ENCODE assay signal across 25 mouse cellular contexts in the genomic region with DNA sequence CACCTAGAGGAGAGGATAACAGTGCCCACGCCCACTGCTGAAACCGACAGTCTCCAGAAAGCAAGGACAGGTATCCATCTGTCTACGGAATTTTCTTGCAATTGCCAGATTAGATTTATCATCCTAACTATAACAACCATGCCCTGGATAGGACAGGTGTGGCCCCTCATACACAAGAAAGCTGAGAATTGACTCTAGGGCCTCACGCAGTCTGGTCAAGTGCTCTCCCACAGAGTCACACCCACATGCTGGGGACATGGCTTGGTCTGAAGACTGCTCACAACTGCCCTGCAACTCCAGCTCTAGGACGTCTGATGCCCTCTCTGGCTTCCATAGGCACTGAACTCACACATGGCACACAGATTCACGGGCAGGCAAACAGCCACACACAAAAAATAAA.
DNase-seq lines count a peak whose midpoint lies in the region; ATAC-seq and TF ChIP-seq lines count a peak whose summit lies in the region.
"Had no signal": no experiment of that assay in that cellular context is flagged by ENCODE, and none has a peak within 500 bp of the region (broad histone marks: within the 10 kb centered on the region; RNA-seq: fewer than 3 reads in every experiment).

No protein-coding gene starts in this region.

- no peak overlapping the region for H3K4me2 ChIP-seq in limb, embryonic 12.5 days
- H3K4me2 ChIP-seq in liver, embryonic 12.5 days, result no peak overlapping the region
- no peak overlapping the region for H3K4me2 ChIP-seq in liver, postnatal 0 days (ENCODE audit: low read depth, low read length)
- H3K4me2 ChIP-seq in liver, embryonic 14.5 days (ENCODE audit: low read depth), result no peak overlapping the region
- H3K4me2 ChIP-seq in liver, embryonic 16.5 days (ENCODE audit: low read depth, low read length), result no peak overlapping the region
- no peak overlapping the region for H3K4me2 ChIP-seq in hindbrain, postnatal 0 days (ENCODE audit: low read depth, low read length)
- H3K4me2 ChIP-seq: embryonic facial prominence, embryonic 13.5 days; embryonic facial prominence, embryonic 15.5 days; forebrain, embryonic 13.5 days; forebrain, embryonic 15.5 days had no signal

- WGBS in limb, embryonic 12.5 days, result 72% methylated on average over 6 of the region's 6 CpGs
- 75% methylated on average over 6 of the region's 6 CpGs for WGBS in limb, embryonic 10.5 days
- WGBS in liver, embryonic 12.5 days (ENCODE audit: insufficient replicate concordance), result 57% methylated on average over 6 of the region's 6 CpGs
- WGBS in liver, postnatal 0 days (ENCODE audit: insufficient replicate concordance), result 79% methylated on average over 6 of the region's 6 CpGs
- 53% methylated on average over 6 of the region's 6 CpGs for WGBS in liver, embryonic 14.5 days (ENCODE audit: insufficient replicate concordance)
- WGBS in liver, embryonic 16.5 days (ENCODE audit: insufficient replicate concordance), result 58% methylated on average over 6 of the region's 6 CpGs
- WGBS in hindbrain, postnatal 0 days, result 89% methylated on average over 6 of the region's 6 CpGs

- no peak for ATAC-seq in limb, embryonic 12.5 days (ENCODE audit: insufficient number of reproducible peaks, insufficient read depth, low FRiP score, low TSS enrichment, low read depth)
- peak; percentile 65 for ATAC-seq in liver, embryonic 12.5 days
- no peak for ATAC-seq in liver, postnatal 0 days
- peak; percentile 53; the same call in 1 of the 2 replicates for ATAC-seq in liver, embryonic 14.5 days (ENCODE audit: insufficient read depth)
- peak; percentile 30; the same call in 1 of the 2 replicates for ATAC-seq in liver, embryonic 16.5 days (ENCODE audit: low read depth)
- no peak for ATAC-seq in CD4-positive, CD25-positive, alpha-beta regulatory T cell, adult 4 months
- no peak for ATAC-seq in hindbrain, postnatal 0 days
- ATAC-seq: activated CD4-positive, CD25-positive, alpha-beta regulatory T cell, adult 4 months; forebrain, embryonic 13.5 days; forebrain, embryonic 15.5 days; forebrain, postnatal 0 days; Patski had no signal

- TF ChIP-seq EP300 in liver, postnatal 0 days (IDR thresholded peaks at IDR 0.05; ENCODE audit: low read depth), result no peak
- no peak for TF ChIP-seq EP300 in liver, embryonic 14.5 days (IDR thresholded peaks at IDR 0.05; ENCODE audit: low read depth)

- no peaks in the 10 kb centered on the region for H3K27me3 ChIP-seq in limb, embryonic 12.5 days
- H3K27me3 ChIP-seq in limb, embryonic 10.5 days (ENCODE audit: low read depth, poor library complexity, severe bottlenecking), result no peaks in the 10 kb centered on the region
- no peaks in the 10 kb centered on the region for H3K27me3 ChIP-seq in liver, embryonic 12.5 days (replicated peaks)
- no peaks in the 10 kb centered on the region for H3K27me3 ChIP-seq in liver, postnatal 0 days (ENCODE audit: insufficient read depth, low read length)
- H3K27me3 ChIP-seq in liver, embryonic 14.5 days (ENCODE audit: control insufficient read depth, insufficient read depth, low read length), result no peaks in the 10 kb centered on the region
- H3K27me3 ChIP-seq in liver, embryonic 16.5 days (ENCODE audit: control insufficient read depth, insufficient read depth, low read depth, low read length), result no peaks in the 10 kb centered on the region
- no peaks in the 10 kb centered on the region for H3K27me3 ChIP-seq in hindbrain, postnatal 0 days (ENCODE audit: insufficient read depth, low read length)
- H3K27me3 ChIP-seq: embryonic facial prominence, embryonic 13.5 days; embryonic facial prominence, embryonic 15.5 days; forebrain, embryonic 13.5 days; forebrain, embryonic 15.5 days; Patski had no signal

- peaks cover 28% of the 10 kb centered on the region for H3K4me1 ChIP-seq in limb, embryonic 12.5 days (replicated peaks)
- peaks cover 20% of the 10 kb centered on the region; the same call in 1 of the 2 replicates for H3K4me1 ChIP-seq in limb, embryonic 10.5 days
- peaks cover 35% of the 10 kb centered on the region for H3K4me1 ChIP-seq in liver, embryonic 12.5 days
- H3K4me1 ChIP-seq in liver, postnatal 0 days (ENCODE audit: insufficient read depth), result peaks cover 3% of the 10 kb centered on the region; the same call in 1 of the 2 replicates
- H3K4me1 ChIP-seq in liver, embryonic 14.5 days (replicated peaks; ENCODE audit: control insufficient read depth in 2 of 2, insufficient read depth in 2 of 2, low read length in 1 of 2), result peaks cover 14 to 18% of the 10 kb centered on the region in 2 experiments
- peaks cover 15% of the 10 kb centered on the region for H3K4me1 ChIP-seq in liver, embryonic 16.5 days (ENCODE audit: control insufficient read depth, low read depth, low read length)
- H3K4me1 ChIP-seq in hindbrain, postnatal 0 days (ENCODE audit: insufficient read depth, low read length), result no peaks in the 10 kb centered on the region
- H3K4me1 ChIP-seq: forebrain, embryonic 13.5 days; forebrain, embryonic 15.5 days had no signal

- no peak for TF ChIP-seq CTCF in liver, postnatal 0 days (IDR thresholded peaks at IDR 0.05; ENCODE audit: low read depth)
- TF ChIP-seq CTCF in liver, embryonic 14.5 days (IDR thresholded peaks at IDR 0.05; ENCODE audit: low read depth), result no peak
- TF ChIP-seq CTCF in hindbrain, postnatal 0 days (IDR thresholded peaks at IDR 0.05; ENCODE audit: low read depth), result no peak

- no peak for DNase-seq in limb, embryonic 10.5 days (ENCODE audit: low spot score)
- DNase-seq in liver, postnatal 0 days, result no peak
- no peak for DNase-seq in liver, embryonic 14.5 days (ENCODE audit: low read depth in 3 of 3, low spot score in 3 of 3)
- no peak for DNase-seq in hindbrain, postnatal 0 days (ENCODE audit: low spot score)
- DNase-seq: adrenal gland, adult 8-10 months; adrenal gland, postnatal 25 days; B cell, adult 2 months; cerebellum, adult 11 months; cerebellum, adult 18-20 months; cerebellum, adult 8-10 months; cerebellum, adult 9-11 months; cerebellum, postnatal 14 days; cerebellum, postnatal 36 days; embryo, embryonic 11 days; forebrain, postnatal 0 days had no signal

- H3K27ac ChIP-seq in limb, embryonic 12.5 days, result 0 out of 2 replicates have a peak overlapping the region, but pooled peaks have one; percentile 23
- H3K27ac ChIP-seq in limb, embryonic 10.5 days, result no peak overlapping the region
- H3K27ac ChIP-seq in liver, embryonic 12.5 days, result 0 out of 2 replicates have a peak overlapping the region, but pooled peaks have one; percentile 2
- H3K27ac ChIP-seq in liver, postnatal 0 days (ENCODE audit: low read depth), result no peak overlapping the region
- H3K27ac ChIP-seq in liver, embryonic 14.5 days, result no peak overlapping the region
- no peak overlapping the region for H3K27ac ChIP-seq in liver, embryonic 16.5 days (ENCODE audit: low read length)
- H3K27ac ChIP-seq in hindbrain, postnatal 0 days, result no peak overlapping the region
- H3K27ac ChIP-seq: embryonic facial prominence, embryonic 13.5 days; embryonic facial prominence, embryonic 15.5 days; forebrain, embryonic 13.5 days; forebrain, embryonic 15.5 days had no signal

- H3K36me3 ChIP-seq in limb, embryonic 12.5 days, result no peaks in the 10 kb centered on the region
- H3K36me3 ChIP-seq in limb, embryonic 10.5 days, result peaks cover 4% of the 10 kb centered on the region
- H3K36me3 ChIP-seq in liver, embryonic 12.5 days, result peaks cover 7% of the 10 kb centered on the region; the same call in 1 of the 2 replicates
- no peaks in the 10 kb centered on the region for H3K36me3 ChIP-seq in liver, postnatal 0 days (replicated peaks; ENCODE audit: insufficient read depth, low read length)
- no peaks in the 10 kb centered on the region for H3K36me3 ChIP-seq in liver, embryonic 14.5 days (replicated peaks; ENCODE audit: control insufficient read depth, insufficient read depth, low read depth)
- H3K36me3 ChIP-seq in liver, embryonic 16.5 days (ENCODE audit: control insufficient read depth, insufficient read depth), result no peaks in the 10 kb centered on the region
- no peaks in the 10 kb centered on the region for H3K36me3 ChIP-seq in hindbrain, postnatal 0 days (ENCODE audit: insufficient read depth, low read length)
- H3K36me3 ChIP-seq: embryonic facial prominence, embryonic 15.5 days; forebrain, embryonic 15.5 days had no signal

- H3K4me3 ChIP-seq in limb, embryonic 12.5 days (replicated peaks), result no peak overlapping the region
- H3K4me3 ChIP-seq in limb, embryonic 10.5 days, result no peak overlapping the region
- H3K4me3 ChIP-seq in liver, embryonic 12.5 days, result no peak overlapping the region
- H3K4me3 ChIP-seq in liver, postnatal 0 days (ENCODE audit: low read depth, low read length), result no peak overlapping the region
- H3K4me3 ChIP-seq in liver, embryonic 14.5 days (ENCODE audit: insufficient read depth in 1 of 2, low read depth in 2 of 2, low read length in 2 of 2), result no peak overlapping the region
- H3K4me3 ChIP-seq in liver, embryonic 16.5 days (ENCODE audit: low read depth, low read length), result no peak overlapping the region
- no peak overlapping the region for H3K4me3 ChIP-seq in hindbrain, postnatal 0 days (ENCODE audit: low read length)
- H3K4me3 ChIP-seq: embryonic facial prominence, embryonic 13.5 days; embryonic facial prominence, embryonic 15.5 days; forebrain, embryonic 13.5 days; forebrain, embryonic 15.5 days had no signal

- H3K9ac ChIP-seq in limb, embryonic 12.5 days (replicated peaks), result no peak overlapping the region
- H3K9ac ChIP-seq in liver, embryonic 12.5 days, result no peak overlapping the region
- no peak overlapping the region for H3K9ac ChIP-seq in liver, postnatal 0 days (replicated peaks)
- no peak overlapping the region for H3K9ac ChIP-seq in liver, embryonic 14.5 days (replicated peaks)
- no peak overlapping the region for H3K9ac ChIP-seq in liver, embryonic 16.5 days (ENCODE audit: low read depth, low read length)
- H3K9ac ChIP-seq in hindbrain, postnatal 0 days (replicated peaks; ENCODE audit: low read length), result no peak overlapping the region
- H3K9ac ChIP-seq: embryonic facial prominence, embryonic 13.5 days; embryonic facial prominence, embryonic 15.5 days; forebrain, embryonic 13.5 days; forebrain, embryonic 15.5 days; forebrain, postnatal 0 days had no signal

- H3K9me3 ChIP-seq in limb, embryonic 12.5 days, result 0 out of 2 replicates have a peak, but pooled peaks cover 5% of the 10 kb centered on the region
- no peaks in the 10 kb centered on the region for H3K9me3 ChIP-seq in limb, embryonic 10.5 days (replicated peaks)
- H3K9me3 ChIP-seq in liver, embryonic 12.5 days (replicated peaks), result 0 out of 2 replicates have a peak, but pooled peaks cover 6% of the 10 kb centered on the region
- peaks cover 2% of the 10 kb centered on the region; the same call in 1 of the 2 replicates for H3K9me3 ChIP-seq in liver, postnatal 0 days (ENCODE audit: low read length)
- H3K9me3 ChIP-seq in liver, embryonic 14.5 days (ENCODE audit: control insufficient read depth, low read length), result no peaks in the 10 kb centered on the region; the same call in 1 of the 2 replicates
- 0 out of 2 replicates have a peak, but pooled peaks cover 2% of the 10 kb centered on the region for H3K9me3 ChIP-seq in liver, embryonic 16.5 days (replicated peaks; ENCODE audit: control insufficient read depth, low read length)
- no peaks in the 10 kb centered on the region for H3K9me3 ChIP-seq in hindbrain, postnatal 0 days (ENCODE audit: low read length)
- H3K9me3 ChIP-seq: embryonic facial prominence, embryonic 13.5 days; embryonic facial prominence, embryonic 15.5 days; forebrain, embryonic 13.5 days; forebrain, embryonic 15.5 days had no signal

Comparison
In these comparisons a context has a peak if more than half of its experiments do, and no peak if none do; other contexts are left out.
1. ATAC-seq: peak in liver, embryonic 12.5 days (single experiment), liver, embryonic 14.5 days (single experiment) and liver, embryonic 16.5 days (single experiment); none in limb, embryonic 12.5 days (single experiment), liver, postnatal 0 days (single experiment), CD4-positive, CD25-positive, alpha-beta regulatory T cell, adult 4 months (single experiment) and hindbrain, postnatal 0 days (single experiment).
2. H3K27ac ChIP-seq: peak in limb, embryonic 12.5 days (single experiment) and liver, embryonic 12.5 days (single experiment); none in limb, embryonic 10.5 days (single experiment), liver, postnatal 0 days (single experiment), liver, embryonic 14.5 days (single experiment), liver, embryonic 16.5 days (single experiment) and hindbrain, postnatal 0 days (single experiment).